Mouse (Mus musculus) induced T-regulatory cell, adult 2 months (primary cell): ENCODE measurements around the gene Angel2.

ENCODE experiments used
- DNase-seq: peaks from one replicate; pipeline ENCODE4 v3.0.0-alpha.2; 2012; ENCODE audit warnings: low read depth

Gene Angel2

GRCm38 (mm10) chr1:190929010-190929695, 4.2 kb downstream of the Angel2 start:
- DNase-seq: peak; percentile 64

DNA sequence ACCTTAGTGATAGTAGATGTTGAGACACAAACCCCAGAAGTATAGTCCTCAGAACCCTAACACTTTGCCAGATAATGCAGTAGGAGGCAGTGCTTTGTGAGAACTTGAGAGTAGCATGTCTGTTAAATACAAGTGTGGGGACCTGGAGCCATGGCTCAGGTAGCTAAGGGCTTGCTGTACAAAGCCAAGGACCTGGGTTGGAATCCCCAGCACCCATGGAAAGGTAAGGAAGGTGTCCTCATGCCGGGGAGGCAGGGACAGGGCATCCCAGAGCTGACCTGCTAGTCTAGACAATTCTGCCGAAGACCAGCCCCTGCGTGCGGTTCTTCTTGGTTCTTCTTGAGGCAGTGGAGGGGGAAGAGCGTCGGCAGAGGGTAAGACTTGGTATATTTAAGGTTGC, 5.3 kb downstream of the Angel2 start:
- no peak for DNase-seq

DNA sequence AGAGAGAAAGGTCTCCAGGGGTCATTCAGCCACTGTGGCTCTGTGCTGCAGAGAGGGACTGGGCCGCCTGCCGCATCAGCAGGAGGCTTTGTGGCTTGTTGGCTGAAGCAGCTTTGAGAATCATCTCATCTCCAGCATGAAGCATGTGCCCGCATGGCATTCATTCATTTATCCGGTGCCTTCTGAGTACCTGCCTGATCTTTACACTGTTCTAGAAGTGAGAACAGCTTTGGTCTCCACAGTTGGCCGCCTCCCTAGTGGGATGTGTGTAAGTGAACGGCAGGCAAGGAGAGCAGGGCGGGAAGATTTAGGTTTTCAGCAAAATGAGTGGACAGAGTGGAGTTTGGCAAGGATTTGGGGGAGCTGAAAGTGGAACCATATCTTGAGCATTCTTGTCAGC, 14.9 kb downstream of the Angel2 start:
- no peak for DNase-seq

DNA sequence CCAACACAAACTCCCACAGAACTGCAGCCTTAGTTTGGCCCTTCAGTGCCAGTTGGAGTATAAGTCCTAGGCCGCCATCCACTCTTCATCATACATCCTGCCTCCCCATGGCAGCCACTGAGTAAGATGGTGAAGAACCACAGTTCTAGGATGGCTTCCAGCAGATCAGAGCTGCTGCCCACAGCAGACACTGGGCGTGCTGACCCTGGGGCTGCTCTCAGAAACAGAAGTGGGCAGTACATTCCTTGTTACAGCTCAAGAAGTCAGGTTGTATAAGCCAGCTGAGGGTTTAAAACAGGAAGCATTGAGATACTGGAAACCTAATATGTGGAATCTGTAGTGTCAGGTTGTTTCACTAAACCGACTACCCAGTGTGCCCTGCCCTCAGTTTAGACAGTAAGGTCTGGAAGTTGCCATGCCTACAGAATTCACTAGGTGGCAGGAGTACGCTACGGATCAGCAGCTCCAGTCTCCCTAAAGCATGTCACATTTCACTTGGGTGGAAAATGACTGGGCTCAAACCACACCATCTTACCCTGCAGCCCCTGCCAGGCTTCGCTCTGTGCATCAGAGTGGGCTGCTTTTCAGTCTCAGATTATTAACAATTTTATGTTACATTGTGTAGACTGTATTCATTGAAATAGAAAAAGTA, 19.3 kb downstream of the Angel2 start:
- DNase-seq: peak; percentile 71

GRCm38 (mm10) chr1:190947986-190948385, 23.1 kb downstream of the Angel2 start:
- no peak for DNase-seq

- DNase-seq: no peak
Observed at GRCm38 (mm10) chr1:190948439-190948838, 23.5 kb downstream of the Angel2 start.

DNA sequence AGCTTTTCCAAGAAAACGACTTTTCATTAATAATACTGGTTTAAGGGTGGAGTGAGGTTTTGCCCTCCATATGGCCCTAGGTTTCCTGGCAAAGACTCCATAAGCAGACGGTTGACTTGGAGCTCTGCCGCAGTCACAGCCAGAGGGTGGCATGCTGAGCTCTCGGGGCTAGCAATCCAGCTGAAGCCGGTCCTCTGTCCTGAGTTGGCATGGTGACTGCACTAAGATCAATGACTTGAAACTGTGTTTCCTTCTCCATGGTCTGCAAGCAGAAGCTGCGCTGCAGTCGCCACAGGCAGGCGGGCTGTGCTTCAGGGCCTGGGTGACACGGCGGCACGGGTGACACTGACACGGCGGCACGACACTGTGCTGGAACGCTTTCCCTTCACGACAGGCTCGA, 23.9 kb downstream of the Angel2 start:
- no peak for DNase-seq

- no peak for DNase-seq
Observed at GRCm38 (mm10) chr1:190951014-190951413, 26.1 kb downstream of the Angel2 start.

GRCm38 (mm10) chr1:190953009-190953408, 28.1 kb downstream of the Angel2 start:
- no peak for DNase-seq

GRCm38 (mm10) chr1:190958821-190959220, 33.9 kb downstream of the Angel2 start:
- no peak for DNase-seq

DNA sequence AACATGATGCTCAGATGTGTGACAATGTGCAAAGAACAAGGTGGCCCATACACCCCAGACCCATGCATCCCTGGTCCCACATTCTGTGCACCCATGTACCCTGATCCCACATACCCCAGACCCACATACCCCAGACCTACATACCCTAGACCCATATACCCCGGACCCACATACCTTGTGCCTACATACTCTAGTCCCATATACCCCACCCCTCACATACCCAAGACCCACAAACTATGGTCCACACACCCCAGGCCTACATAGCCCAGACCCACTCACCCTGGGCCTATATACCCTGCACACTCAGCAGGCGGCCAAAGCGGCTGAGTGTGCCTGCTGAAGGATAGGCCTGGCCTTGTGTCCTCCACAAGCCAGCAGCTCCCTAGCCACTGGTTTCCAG, 37.8 kb downstream of the Angel2 start:
- DNase-seq: no peak

DNA sequence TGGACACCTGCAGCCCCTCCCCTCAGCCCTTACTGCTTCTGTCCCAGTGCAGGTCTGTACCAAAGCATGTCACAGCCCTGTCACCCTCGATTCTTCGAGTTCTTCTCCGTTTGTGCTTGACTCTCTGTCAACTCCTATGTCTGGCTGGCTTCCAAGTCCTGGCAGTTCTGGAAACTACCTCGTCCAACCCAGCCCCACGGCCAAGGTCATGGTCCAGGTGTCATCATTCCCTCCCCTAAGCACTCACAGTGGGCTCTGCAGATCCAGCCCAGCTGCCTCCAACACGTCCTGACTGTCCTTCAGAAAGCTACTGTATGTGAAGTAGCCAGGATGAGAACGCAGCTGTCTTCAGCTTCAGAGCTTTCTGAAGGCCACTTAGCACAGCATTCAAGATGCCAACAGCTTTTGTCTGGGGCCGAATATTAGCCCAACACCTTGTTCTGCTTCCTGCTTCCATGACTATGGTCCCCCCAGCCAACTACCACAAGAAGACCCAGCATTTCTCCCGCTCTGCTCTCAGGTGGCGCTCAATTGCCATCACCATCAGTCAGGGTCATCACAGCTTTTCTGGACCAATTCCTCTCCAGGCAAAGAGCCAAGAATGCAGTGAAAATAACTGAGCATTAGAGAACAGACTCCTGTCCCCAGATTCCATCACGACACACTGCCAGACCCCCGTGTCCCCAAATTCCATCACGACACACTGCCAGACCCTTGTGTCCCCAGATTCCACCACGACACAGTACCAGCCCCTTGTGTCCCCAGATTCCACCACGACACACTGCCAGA, 40.3 kb downstream of the Angel2 start:
- no peak for DNase-seq

DNA sequence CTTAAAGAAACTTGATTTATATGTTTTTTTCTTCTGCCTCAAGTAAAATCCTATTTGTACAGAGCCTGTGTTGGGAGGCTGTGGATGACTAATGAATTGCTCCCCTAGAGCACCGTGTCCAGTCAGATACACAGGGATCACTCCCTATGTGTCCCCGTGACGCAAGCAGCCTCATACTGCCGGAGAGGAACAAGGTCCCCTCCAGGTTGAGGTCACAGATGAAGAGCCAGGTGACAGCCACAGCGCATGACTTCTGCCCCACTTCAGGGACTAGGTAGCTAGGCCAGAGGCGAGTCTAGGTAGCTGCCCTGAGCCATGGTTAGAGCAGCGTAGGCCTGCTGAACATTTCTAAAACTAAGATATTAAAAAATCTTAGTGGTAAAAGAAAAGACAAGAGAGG, 43.1 kb downstream of the Angel2 start:
- DNase-seq: no peak

DNA sequence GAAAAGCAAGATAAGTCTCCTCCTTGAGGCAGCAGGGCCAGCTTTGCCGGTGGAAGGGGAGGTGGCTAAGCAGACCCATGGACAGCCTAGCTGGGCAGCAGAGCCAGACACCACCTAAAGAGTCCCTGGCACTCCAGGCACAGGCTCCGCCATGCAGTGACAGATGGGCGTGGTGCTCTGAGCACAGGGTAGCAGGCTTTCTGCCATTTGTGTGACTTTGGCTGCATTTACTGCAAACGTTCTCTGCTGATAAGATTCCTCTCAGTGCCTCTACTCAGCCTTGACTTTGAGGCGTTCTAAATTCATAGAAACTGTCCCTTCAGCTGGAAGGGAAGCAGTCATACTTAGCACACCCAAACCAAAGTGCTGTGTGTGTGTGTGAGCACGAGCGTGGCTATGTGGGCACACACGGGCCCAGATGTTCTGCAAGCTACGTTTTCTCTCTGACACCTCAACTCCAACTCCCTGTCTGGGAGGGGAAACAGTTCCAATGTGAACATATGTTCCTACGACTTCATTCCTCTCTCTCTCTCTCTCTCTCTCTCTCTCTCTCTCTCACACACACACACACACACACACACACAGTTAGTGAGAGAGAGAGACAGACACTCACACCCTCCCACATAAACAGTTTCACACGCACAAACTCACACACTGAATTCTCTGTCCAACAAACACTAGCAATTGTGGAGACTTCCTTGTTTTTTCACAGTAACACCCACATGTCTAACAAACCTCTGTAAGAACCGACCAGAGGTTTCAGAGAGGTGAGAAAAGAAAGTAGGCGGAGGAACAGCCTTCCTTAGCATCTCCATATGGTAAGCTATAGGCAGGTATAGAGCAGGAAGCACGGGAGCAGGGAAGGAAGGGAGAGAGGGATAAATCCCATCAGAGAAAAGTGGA, 47.0 kb downstream of the Angel2 start:
- no peak for DNase-seq

DNA sequence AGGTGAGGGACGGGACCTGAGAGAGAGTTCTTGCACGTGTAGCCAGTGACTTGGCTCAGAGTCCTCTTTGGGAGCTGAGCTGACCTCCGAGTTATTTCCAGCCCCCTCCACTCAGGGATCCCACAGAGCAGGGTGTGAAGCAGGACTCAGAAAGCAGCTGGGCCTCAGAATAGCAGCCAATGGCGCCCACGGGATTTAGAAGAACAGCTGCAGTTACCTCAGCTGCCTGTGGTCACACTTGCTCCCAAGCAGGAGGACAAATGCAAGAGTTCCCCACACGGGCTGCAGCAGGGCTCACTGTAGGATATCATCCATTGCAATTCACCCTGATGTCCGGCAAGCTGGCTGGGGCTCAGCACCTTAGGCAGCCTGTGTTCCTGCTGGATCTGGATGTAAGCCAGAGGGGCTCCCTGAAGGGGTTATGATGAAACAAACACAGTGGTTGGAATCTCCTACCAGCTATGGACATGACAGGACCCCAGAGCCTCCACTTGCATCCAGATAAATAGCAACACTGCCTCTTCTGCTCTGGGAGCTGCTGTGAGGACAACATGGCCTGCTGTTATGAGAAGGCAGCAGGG, 47.8 kb downstream of the Angel2 start:
- no peak for DNase-seq

GRCm38 (mm10) chr1:190974191-190974590, 49.3 kb downstream of the Angel2 start:
- no peak for DNase-seq

GRCm38 (mm10) chr1:190974833-190975232, 49.9 kb downstream of the Angel2 start:
- DNase-seq: no peak

- no peak for DNase-seq
Observed at GRCm38 (mm10) chr1:190976887-190977573, 52.1 kb downstream of the Angel2 start.

DNA sequence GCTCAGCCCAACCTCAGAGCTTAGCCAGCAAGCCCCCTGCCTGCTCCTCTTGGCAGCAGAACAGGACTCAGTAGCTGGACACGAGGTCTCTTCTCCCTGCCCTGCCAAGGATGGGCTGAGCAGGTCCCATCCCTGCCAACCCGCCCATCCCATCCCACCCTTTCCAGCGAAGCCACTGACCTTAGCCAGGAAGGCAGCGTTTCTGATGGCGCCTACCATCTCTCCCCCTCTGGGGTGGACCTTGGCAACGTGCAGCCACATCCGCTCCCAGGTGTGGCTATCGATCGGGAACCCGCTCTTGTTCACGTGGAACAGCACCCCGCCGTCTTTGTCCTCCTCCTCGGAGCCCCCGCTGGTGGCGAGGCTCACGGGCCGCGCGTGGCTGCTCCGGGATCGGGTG, 53.1 kb downstream of the Angel2 start:
- DNase-seq: no peak

DNA sequence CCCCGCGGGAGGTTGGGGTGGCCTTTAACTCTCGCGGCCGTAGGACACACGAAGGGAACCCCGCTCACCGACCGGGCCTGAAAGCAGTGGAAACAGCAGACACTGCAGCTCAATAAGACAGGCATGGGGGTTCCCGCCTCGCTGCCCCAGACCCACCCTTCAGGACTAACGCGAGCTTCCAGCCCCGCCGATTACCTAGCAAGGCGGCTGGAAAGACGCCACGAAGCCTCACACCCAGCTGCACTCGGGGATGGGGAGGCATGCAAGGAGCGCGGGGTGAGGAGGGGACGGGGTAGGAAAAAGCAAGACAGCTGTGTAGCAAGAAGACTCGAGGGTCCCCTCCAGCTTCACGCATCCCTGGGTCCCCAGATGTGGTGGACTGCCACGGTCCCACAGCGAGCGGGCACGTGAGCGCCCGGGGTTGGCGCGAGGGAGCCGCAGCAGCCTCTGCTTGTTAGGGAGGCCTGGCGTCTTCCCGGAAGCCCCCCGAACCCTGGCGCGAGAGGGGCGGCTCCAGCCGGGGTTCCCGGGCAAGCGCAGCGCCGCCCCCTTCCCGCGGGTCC, 53.7 kb downstream of the Angel2 start:
- DNase-seq: no peak

DNA sequence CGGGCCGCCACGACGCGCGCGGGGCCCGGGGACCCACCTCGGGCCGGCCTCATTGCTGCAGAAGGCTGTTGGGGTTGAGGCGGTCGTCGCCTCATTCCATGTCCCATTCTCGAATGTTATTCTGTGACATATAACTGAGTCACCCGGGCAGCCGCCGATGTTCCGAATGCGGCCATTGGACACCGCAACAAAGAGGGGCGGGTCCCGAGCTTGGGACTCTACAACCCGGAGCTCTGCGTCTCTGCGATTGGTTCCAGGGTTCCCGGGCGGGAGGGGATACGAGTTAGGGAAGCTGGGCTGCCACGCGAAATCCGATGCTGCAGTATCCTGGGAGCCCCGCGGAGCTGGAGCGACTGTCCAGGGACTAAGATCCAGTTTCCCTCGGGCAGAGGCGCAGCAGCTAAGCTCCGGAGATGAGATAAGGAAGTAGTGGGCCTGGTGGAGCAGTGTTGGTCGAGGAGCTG, 54.2 kb downstream of the Angel2 start, which contains the start of gene Vash2:
Gene Vash2, minus strand, starts transcription at position 197 of the 464 bp plus-strand sequence.
- DNase-seq: peak; percentile 24
